Mouse (Mus musculus): ENCODE data around the gene Ip6k2.

- TF ChIP-seq CTCF (IDR thresholded peaks at IDR 0.05; ENCODE audit: low read depth) (no peak), EP300 (IDR thresholded peaks at IDR 0.05; ENCODE audit: low read depth) (no peak)
These were observed 44.4 kb upstream of the Ip6k2 start for GRCm38 (mm10) chr9:108739239-108739638.

Data from heart, postnatal 0 days (tissue).